Mouse (Mus musculus): ENCODE measurements around the gene Cyren. TPM values are rescaled to one million over a fixed set of nuclear protein-coding genes. Genes with fewer than 3 reads are reported as not detected.

Cyren gene
- total RNA-seq, 2 experiments from 2014 or later, result 2.9 to 5.6 TPM

GRCm38 (mm10) chr6:34868507-34869217, 9.2 kb downstream of the Cyren start:
- no peak for ATAC-seq (replicated peaks; ENCODE audit: poor library complexity)

GRCm38 (mm10) chr6:34867995-34868350, 9.9 kb downstream of the Cyren start:
- no peak for ATAC-seq (replicated peaks; ENCODE audit: poor library complexity)

- no peak for ATAC-seq (replicated peaks; ENCODE audit: poor library complexity)
Measured at GRCm38 (mm10) chr6:34867301-34867994, 10.4 kb downstream of the Cyren start.

GRCm38 (mm10) chr6:34866786-34867185, 11.1 kb downstream of the Cyren start:
- no peak for ATAC-seq (replicated peaks; ENCODE audit: poor library complexity)

- no peak for ATAC-seq (replicated peaks; ENCODE audit: poor library complexity)
Measured at GRCm38 (mm10) chr6:34865711-34866593, 11.9 kb downstream of the Cyren start.

GRCm38 (mm10) chr6:34865213-34865612, 12.6 kb downstream of the Cyren start:
- no peak for ATAC-seq (replicated peaks; ENCODE audit: poor library complexity)

- ATAC-seq (replicated peaks; ENCODE audit: poor library complexity), result no peak
Measured at GRCm38 (mm10) chr6:34863786-34864514, 13.9 kb downstream of the Cyren start.

- peak; percentile 54 for ATAC-seq (replicated peaks; ENCODE audit: poor library complexity)
Measured at GRCm38 (mm10) chr6:34862791-34863403, 15.0 kb downstream of the Cyren start, which contains the start of gene Tmem140. Gene Tmem140 (plus strand): TSS chr6:34863146.

GRCm38 (mm10) chr6:34862381-34862780, 15.5 kb downstream of the Cyren start:
- ATAC-seq (replicated peaks; ENCODE audit: poor library complexity), result peak; percentile 62

- ATAC-seq (replicated peaks; ENCODE audit: poor library complexity), result peak; percentile 51
Measured at GRCm38 (mm10) chr6:34861546-34862053, 16.3 kb downstream of the Cyren start.

GRCm38 (mm10) chr6:34832352-34832751, 45.5 kb downstream of the Cyren start:
- no peak for ATAC-seq (replicated peaks; ENCODE audit: poor library complexity)

- ATAC-seq (replicated peaks; ENCODE audit: poor library complexity), result no peak
Measured at GRCm38 (mm10) chr6:34824406-34824805, 53.5 kb downstream of the Cyren start.

Other genes starting within 250 kb of the Cyren start
- gene Agbl3, start 97.6 kb downstream of the Cyren start, total RNA-seq (2015), result 3.6 and 7.1 TPM in 2 replicates
- 2.9 and 3.6 TPM in 2 replicates for gene Agbl3, start 97.6 kb downstream of the Cyren start, total RNA-seq (2017)
- gene Tmem140, start 14.9 kb downstream of the Cyren start, total RNA-seq (2015), result 0.10 and 1.2 TPM in 2 replicates
- 0.33 and 0.88 TPM in 2 replicates for gene Tmem140, start 14.9 kb downstream of the Cyren start, total RNA-seq (2017)
- 5.8 and 6.1 TPM in 2 replicates for gene Wdr91, start 32.8 kb upstream of the Cyren start, total RNA-seq (2015)
- 20.5 and 22.7 TPM in 2 replicates for gene Wdr91, start 32.8 kb upstream of the Cyren start, total RNA-seq (2017)
- gene Stra8, start 42.1 kb upstream of the Cyren start, total RNA-seq (2015), result not detected in 2 replicates
- not detected in 2 replicates for gene Stra8, start 42.1 kb upstream of the Cyren start, total RNA-seq (2017)
- gene Slc23a4, start 110.3 kb upstream of the Cyren start, total RNA-seq (2015), result 0.42 TPM in 1 of 2 replicates, not detected in the other
- gene Slc23a4, start 110.3 kb upstream of the Cyren start, total RNA-seq (2017), result 0.10 TPM in 1 of 2 replicates, not detected in the other